Mouse (Mus musculus): ENCODE measurements around the gene Enam.

DNA sequence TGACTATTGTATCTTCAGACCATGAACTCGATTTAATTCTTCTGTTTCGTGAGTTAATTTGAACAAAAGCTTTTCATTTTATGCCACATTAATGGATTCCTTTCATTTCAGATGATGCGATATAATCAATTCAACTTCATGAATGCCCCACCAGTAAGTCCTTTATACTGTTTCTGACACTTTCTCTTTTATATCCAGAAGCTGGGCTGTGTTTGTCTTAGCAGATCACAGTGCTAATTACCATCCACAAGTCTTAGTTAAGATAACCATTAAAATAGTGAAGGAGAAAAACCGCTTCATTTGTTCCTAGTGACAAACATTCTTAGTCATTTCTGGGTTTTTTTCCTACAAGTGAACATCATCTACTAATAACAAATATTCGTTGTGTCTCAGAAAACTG lies 3.3 kb downstream of the Enam start:
- TF ChIP-seq CTCF (IDR thresholded peaks at IDR 0.05; ENCODE audit: low read depth): no peak
- TF ChIP-seq EP300 (IDR thresholded peaks at IDR 0.05; ENCODE audit: low read depth): no peak

All from heart, postnatal 0 days (tissue).